Mouse (Mus musculus) midbrain, postnatal 0 days (tissue): Measurements from ENCODE around the gene Tns1. TPM values are rescaled to one million over a fixed set of nuclear protein-coding genes. Genes with fewer than 3 reads are reported as not detected.
A peak's percentile ranks its signal among the peaks of the same experiment; 100 is the strongest.

Experiments used
- ATAC-seq: fragments of 200-750 bp; cut with Nextera tagmentation; 2 replicates; pipeline ENCODE4 v1.8.0; 2017; ENCODE audit warnings: moderate number of reproducible peaks, mild to moderate bottlenecking, moderate TSS enrichment, moderate library complexity; ENCODE audit not compliant: low FRiP score
- DNase-seq: peaks from one replicate; pipeline ENCODE4 v3.0.0-alpha.2; 2015; ENCODE audit warnings: low spot score
- H3K27ac ChIP-seq: fragments of 300-500 bp; sonication (generic); 2 replicates; pipeline ENCODE4 v1.5.1; 2014; ENCODE audit warnings: low read depth, mild to moderate bottlenecking, low read length, mixed read lengths
- H3K27me3 ChIP-seq: fragments of 300-500 bp; sonication (generic); 2 replicates; pipeline ENCODE4 v1.6.1; 2014; ENCODE audit warnings: low read length, control low read depth, mixed read lengths; ENCODE audit not compliant: insufficient read depth
- H3K36me3 ChIP-seq: fragments of 300-500 bp; sonication (generic); 2 replicates; pipeline ENCODE4 v1.6.1; 2014; ENCODE audit warnings: low read length, control low read depth, mixed read lengths; ENCODE audit not compliant: insufficient read depth
- H3K4me1 ChIP-seq: fragments of 300-500 bp; sonication (generic); 2 replicates; pipeline ENCODE4 v1.6.1; 2014; ENCODE audit warnings: mild to moderate bottlenecking, control low read depth, antibody characterized with exemption, low read length, mixed read lengths; ENCODE audit not compliant: insufficient read depth
- H3K4me2 ChIP-seq: fragments of 300-500 bp; sonication (generic); 2 replicates; pipeline ENCODE4 v1.6.1; 2014; ENCODE audit warnings: low read depth, mild to moderate bottlenecking, low read length, mixed read lengths; ENCODE audit not compliant: poor library complexity, severe bottlenecking
- H3K4me3 ChIP-seq: fragments of 300-500 bp; sonication (generic); 2 replicates; pipeline ENCODE4 v1.5.1; 2014; ENCODE audit warnings: low read depth, mild to moderate bottlenecking, low read length, moderate library complexity
- H3K9ac ChIP-seq: fragments of 300-500 bp; sonication (generic); replicated peaks from 2 replicates; pipeline ENCODE4 v1.6.1; 2014; ENCODE audit warnings: mild to moderate bottlenecking, low read length, moderate library complexity, mixed read lengths; ENCODE audit not compliant: poor library complexity, severe bottlenecking
- H3K9me3 ChIP-seq: fragments of 300-500 bp; sonication (generic); 2 replicates; pipeline ENCODE4 v1.6.1; 2016; ENCODE audit warnings: low read length, control low read depth
- CTCF ChIP-seq: IDR thresholded peaks from 2 replicates; pipeline ENCODE4 v1.5.1; 2016; ENCODE audit warnings: antibody characterized with exemption, mild to moderate bottlenecking
- WGBS: fragments of 180-500 bp; shearing (Covaris S2); extraction: QIAGEN DNeasy Blood & Tissue Kit; methylation state at CpG from one replicate; pipeline ENCODE4 v1.1.7; 2014; 5-methylcytosine and 5-hydroxymethylcytosine counted together
- polyA plus RNA-seq: library from polyadenylated mRNA; unstranded; fragments of >200 nt; fragmentation: Nextera tagmentation; extraction: Ambion mirVana; gene quantifications from 2 replicates; pipeline ENCODE4 v1.2.1, GENCODE M21; 2015
- total RNA-seq: library from RNA; depleted of rRNA; stranded (reverse); fragments of >200 nt; gene quantifications from 2 replicates; pipeline ENCODE4 v1.2.3, GENCODE M21; 2014

The Tns1 gene
- total and polyA plus RNA-seq, 2 experiments from 2014 or later = 9.8 to 31.5 TPM

DNA sequence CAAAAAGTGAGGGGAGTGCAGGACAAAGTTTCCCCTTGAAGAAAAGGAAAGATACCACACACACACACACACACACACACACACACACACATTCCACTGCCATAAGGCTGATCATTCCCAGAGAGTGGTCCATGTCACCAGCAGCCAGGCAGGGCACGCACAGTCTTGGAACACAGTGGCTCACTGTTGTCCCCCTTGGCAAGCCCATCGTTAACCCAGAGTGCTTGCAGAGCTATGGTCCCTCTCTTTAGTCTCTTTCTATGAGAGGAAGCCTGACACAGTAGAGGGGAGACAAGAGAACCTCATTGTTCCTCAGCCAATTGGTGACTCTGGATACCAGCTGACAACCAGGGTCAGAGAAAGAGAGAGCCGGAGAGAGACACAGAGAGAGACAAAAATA lies 179.9 kb downstream of the Tns1 start:
- no peaks in the 10 kb centered on the region for H3K36me3 ChIP-seq
- DNase-seq (peak; percentile 86), ATAC-seq (peak; percentile 89)
- H3K27ac ChIP-seq = peak overlapping the region; percentile 62
- no peak for TF ChIP-seq CTCF
- H3K9ac ChIP-seq = no peak overlapping the region
- 65% methylated on average over 3 of the region's 3 CpGs for WGBS
- H3K27me3 ChIP-seq = no peaks in the 10 kb centered on the region
- no peaks in the 10 kb centered on the region for H3K9me3 ChIP-seq
- peaks cover 4% of the 10 kb centered on the region; the same call in 1 of the 2 replicates for H3K4me1 ChIP-seq
- no peak overlapping the region for H3K4me2 ChIP-seq
- no peak overlapping the region for H3K4me3 ChIP-seq

DNA sequence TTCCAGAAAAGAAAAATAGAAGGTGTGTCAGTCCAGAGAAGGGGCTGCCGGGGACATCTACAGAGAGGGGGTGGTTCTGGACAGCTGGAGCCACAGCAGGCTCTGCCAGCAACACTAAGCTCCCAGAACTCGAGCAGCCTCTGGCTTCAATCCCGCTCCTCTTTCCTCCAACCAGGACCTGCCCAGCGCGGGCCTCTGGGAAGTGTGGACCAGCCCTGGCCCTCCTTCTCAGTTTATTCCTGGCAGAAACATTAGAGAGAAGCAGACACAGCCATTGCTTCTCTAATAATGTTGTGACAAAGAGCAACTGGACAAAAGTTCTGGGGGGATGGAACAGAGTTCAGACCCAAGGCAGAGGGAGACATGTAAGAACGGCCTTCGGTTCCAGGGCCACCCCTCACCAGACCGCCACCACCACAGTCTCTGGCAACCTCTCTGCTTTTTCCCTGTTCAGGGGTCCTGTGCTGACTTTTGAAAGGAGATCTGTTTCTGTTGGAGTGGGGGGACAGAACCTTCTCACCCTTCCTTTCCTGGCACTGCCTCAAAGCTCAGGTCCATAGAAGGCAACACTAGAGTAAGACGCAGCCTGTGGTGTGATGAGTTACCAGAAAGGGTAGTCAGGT lies 180.5 kb downstream of the Tns1 start:
- Histone ChIP-seq H3K9me3 (no peaks in the 10 kb centered on the region), H3K4me1 (peaks cover 4% of the 10 kb centered on the region; the same call in 1 of the 2 replicates), H3K4me3 (no peak overlapping the region), H3K9ac (no peak overlapping the region), H3K27ac (peak overlapping the region; percentile 62), H3K36me3 (no peaks in the 10 kb centered on the region), H3K27me3 (no peaks in the 10 kb centered on the region), H3K4me2 (no peak overlapping the region)
- 67% methylated on average over 9 of the region's 9 CpGs for WGBS
- TF ChIP-seq CTCF = no peak
- DNase-seq = peak; percentile 80
- peak; percentile 47; the same call in 1 of the 2 replicates for ATAC-seq

DNA sequence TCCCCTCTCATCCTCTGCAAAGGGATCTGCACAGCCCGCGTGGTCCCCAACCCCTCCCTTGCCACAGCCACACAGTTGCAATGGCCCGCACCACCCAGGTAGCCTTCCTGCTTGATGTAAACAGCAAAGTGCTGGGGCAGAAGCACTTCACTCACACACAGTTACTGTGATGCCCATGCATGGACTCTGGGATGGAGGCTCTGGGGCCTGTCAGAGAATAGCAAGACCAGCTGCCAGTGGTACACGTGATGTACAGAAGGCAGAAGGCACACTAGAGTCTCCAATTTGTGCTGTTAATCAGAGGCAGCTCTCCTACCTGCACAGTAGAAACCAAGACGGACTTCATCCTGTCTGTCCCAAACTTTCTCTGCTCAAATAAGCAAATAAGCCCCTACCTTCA lies 181.0 kb downstream of the Tns1 start:
- no peak for ATAC-seq
- H3K27me3 ChIP-seq = no peaks in the 10 kb centered on the region
- H3K4me1 ChIP-seq = peaks cover 4% of the 10 kb centered on the region; the same call in 1 of the 2 replicates
- no peaks in the 10 kb centered on the region for H3K9me3 ChIP-seq
- DNase-seq = peak; percentile 16
- no peak overlapping the region for H3K4me2 ChIP-seq
- no peak overlapping the region for H3K9ac ChIP-seq
- H3K4me3 ChIP-seq = no peak overlapping the region
- H3K27ac ChIP-seq = 0 out of 2 replicates have a peak overlapping the region, but pooled peaks have one; percentile 43
- no peaks in the 10 kb centered on the region for H3K36me3 ChIP-seq
- no peak for TF ChIP-seq CTCF
- WGBS = 80% methylated on average over 5 of the region's 5 CpGs

DNA sequence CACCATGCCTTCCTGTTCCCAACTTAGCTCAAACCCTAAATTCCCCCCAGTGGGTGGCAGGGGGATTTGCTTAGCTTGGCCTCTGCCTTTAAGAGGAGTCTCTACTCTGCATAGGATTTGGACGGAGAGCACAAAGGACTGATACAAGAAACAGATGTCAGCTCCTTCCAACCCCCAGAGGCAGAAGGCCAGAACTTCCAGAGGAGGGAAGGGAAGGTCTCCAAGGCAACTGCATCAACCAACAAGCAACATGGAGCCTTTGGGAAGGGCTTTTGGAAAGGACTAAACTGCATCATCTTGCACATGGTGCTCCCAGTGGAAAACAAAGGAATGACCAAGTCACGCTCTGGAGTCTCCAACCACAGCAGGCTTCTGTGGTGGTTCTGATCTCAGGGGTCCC lies 182.0 kb downstream of the Tns1 start:
- H3K27ac ChIP-seq = no peak overlapping the region
- peak; percentile 15; the same call in 1 of the 2 replicates for TF ChIP-seq CTCF

DNA sequence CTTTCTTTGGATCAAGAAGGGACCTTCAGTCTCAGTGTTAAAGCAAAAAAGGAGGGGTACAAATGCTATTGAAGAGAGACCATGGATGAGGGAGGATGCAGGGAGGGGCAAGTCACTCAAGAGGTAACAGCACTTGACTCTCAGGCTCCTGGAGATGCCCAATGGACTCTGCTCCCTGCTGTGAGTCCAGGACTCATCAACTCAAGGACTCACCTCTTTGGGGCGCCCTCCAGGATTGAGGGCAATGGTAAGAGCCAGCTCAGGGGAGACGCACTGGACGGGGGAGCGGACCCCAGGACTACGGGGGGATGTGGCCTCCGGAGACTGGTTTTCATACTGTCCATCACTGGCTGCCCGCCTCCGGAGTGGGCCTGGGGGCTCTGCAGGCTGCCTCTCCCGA lies 182.6 kb downstream of the Tns1 start:
- H3K4me3 ChIP-seq = no peak overlapping the region
- no peaks in the 10 kb centered on the region for H3K27me3 ChIP-seq
- no peak for TF ChIP-seq CTCF
- ATAC-seq = no peak
- no peak overlapping the region for H3K27ac ChIP-seq
- H3K4me1 ChIP-seq = peaks cover 4% of the 10 kb centered on the region; the same call in 1 of the 2 replicates
- 52% methylated on average over 9 of the region's 9 CpGs for WGBS
- no peaks in the 10 kb centered on the region for H3K9me3 ChIP-seq
- no peak overlapping the region for H3K9ac ChIP-seq
- H3K4me2 ChIP-seq = no peak overlapping the region
- no peaks in the 10 kb centered on the region for H3K36me3 ChIP-seq
- no peak for DNase-seq

More for the DNA sequence above, 182.0 kb downstream of the Tns1 start:
- peaks cover 4% of the 10 kb centered on the region; the same call in 1 of the 2 replicates for H3K4me1 ChIP-seq
- peak; percentile 72 for DNase-seq
- H3K4me3 ChIP-seq = no peak overlapping the region
- H3K27me3 ChIP-seq = no peaks in the 10 kb centered on the region
- no peaks in the 10 kb centered on the region for H3K36me3 ChIP-seq
- H3K9me3 ChIP-seq = no peaks in the 10 kb centered on the region
- peak; percentile 22; the same call in 1 of the 2 replicates for ATAC-seq
- H3K9ac ChIP-seq = no peak overlapping the region
- 37% methylated on average over 2 of the region's 2 CpGs for WGBS
- H3K4me2 ChIP-seq = no peak overlapping the region

DNA sequence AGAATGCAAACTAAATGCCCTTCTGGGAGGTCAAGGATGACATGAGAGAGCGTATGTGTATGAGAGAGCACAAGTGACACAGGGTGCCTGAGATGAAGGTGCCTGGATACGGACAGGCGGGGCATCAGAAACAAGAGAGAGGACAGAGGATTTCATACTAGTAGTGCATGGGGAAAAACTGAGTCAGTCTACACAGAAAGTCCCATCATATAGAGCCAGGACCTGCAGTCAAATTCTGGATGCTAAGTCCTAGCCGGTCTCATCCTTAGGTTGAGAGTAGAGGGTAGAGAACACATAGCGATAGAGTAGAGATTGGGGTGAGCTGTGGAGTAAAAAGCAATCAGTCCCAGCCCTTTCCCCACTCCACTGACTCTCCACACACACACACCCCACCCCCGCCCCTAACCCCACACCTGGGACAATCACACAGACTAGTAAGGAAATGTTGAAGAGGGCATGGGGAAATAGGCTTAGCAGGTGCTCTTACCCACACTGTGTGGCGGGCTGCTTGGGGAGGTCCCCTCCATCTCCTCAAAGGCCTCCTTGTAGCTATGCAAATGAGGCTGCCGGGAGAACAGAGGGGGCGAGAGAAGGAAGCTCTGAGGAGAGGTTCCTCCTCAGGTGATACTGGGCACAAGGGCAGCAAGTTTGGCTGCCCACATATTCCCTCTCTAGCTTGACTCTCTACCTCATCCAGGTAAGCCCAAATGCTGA lies 183.6 kb downstream of the Tns1 start:
- Histone ChIP-seq H3K27me3 (no peaks in the 10 kb centered on the region), H3K4me1 (peaks cover 4% of the 10 kb centered on the region; the same call in 1 of the 2 replicates), H3K27ac (no peak overlapping the region), H3K4me3 (no peak overlapping the region), H3K9me3 (no peaks in the 10 kb centered on the region), H3K36me3 (no peaks in the 10 kb centered on the region), H3K9ac (no peak overlapping the region), H3K4me2 (no peak overlapping the region)
- ATAC-seq (no peak), DNase-seq (no peak)
- no peak for TF ChIP-seq CTCF
- WGBS = 77% methylated on average over 9 of the region's 9 CpGs
